Mouse (Mus musculus): ENCODE data around the gene Mfsd9.

Gene Mfsd9

GRCm38 (mm10) chr1:40790324-40791141 lies at the start of gene Mfsd9:
TSS of gene Mfsd9 (minus strand) at chr1:40790687.
- peak; percentile 91 for DNase-seq (ENCODE audit: low spot score)

GRCm38 (mm10) chr1:40835468-40835867 lies 45.0 kb upstream of the Mfsd9 start:
- no peak for DNase-seq (ENCODE audit: low spot score)

- no peak for DNase-seq (ENCODE audit: low spot score)
Observed at GRCm38 (mm10) chr1:40830712-40831507, 40.4 kb upstream of the Mfsd9 start.

DNA sequence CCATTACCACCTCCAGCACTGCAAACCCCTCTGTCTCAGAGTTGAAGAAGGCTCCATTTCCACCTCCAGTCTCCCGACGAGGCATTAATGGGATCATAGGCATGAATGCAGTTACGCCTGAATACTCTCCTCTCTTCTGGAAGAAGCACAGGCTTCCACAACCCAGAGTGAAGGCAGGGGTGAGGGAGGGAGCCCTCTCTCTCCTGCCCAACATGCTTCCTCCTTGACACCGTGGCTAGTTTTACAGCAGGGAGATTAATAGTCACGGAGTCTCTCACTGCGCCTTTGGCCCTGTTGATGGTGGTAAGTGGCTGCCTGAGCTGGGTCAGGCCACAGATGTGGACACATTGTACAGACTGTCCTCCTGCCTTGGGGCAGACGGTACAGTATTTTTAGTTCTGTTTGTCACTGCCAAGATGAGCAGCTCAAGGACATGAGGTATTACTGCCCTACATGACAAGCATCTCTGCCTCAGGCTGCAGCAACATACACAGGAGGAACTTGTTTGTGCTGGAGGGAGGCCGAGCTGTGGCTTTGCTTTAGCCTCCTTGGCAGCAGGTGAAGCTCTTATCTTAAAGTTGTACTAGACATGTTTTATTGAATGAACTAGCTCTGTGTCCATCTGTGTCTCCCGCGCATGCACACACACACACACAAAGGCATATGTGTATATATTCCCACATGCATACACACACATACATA lies 38.9 kb upstream of the Mfsd9 start:
- no peak for DNase-seq (ENCODE audit: low spot score)

- no peak for DNase-seq (ENCODE audit: low spot score)
Observed at GRCm38 (mm10) chr1:40825826-40826225, 35.3 kb upstream of the Mfsd9 start.

DNA sequence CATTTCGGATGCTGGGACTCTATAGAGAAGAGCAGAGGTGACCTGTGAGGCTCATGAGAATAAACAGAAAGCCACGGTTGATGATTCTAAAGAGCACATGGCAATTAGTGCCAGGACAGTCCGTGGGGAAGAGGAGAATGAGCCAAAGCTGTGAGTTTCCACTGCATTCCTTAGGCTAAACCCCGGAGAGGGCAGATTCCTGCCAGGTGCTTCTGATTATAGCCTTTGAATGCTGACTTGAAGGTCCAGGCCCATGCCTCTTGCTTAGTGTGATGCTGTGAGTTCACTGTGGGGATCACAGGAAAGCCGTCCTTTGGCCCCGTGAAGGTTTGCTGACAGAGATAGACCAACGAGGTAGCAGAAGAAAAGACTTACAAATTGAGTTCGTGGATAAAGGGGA lies 34.4 kb upstream of the Mfsd9 start:
- DNase-seq (ENCODE audit: low spot score) = no peak

DNA sequence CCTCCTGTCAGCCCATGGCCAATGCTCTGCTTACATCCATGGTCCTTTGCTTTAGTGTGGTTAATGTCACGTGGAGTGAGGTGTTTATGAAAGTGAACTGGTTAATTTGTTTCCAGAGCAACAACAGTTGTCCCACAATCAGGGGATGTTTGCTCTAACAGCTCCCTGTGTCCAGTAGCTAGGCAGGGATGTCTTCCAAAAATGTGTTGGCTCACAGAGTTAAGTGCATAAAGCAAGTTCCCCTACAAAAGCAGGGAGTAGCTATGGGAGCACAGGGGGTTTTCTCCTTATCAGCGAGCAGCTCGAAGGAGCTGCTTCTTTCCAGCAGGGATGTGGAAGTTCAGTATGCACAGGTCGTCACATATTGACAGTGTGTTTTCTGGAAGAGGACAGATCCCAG lies 34.0 kb upstream of the Mfsd9 start:
- no peak for DNase-seq (ENCODE audit: low spot score)

GRCm38 (mm10) chr1:40815071-40815845 lies 24.8 kb upstream of the Mfsd9 start:
- DNase-seq (ENCODE audit: low spot score) = no peak

DNA sequence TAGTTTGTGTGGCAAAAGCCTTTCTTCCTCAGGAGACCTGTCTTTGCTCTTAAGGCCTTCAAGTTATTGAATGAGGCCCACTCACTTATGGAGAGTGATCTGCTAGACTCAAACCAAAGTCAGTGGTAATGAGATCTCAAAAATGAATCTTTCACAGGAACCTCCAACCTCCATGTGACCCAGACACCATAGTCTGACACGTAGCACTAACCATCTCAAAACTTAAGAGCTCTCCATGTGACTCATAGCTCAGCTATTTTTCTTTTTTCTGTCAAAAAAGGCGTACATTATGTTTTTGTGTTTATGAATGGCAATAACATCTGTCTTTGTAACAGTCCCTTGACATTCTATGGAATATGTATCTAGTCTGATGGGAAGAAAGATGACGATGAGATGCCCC lies 18.2 kb upstream of the Mfsd9 start:
- DNase-seq (ENCODE audit: low spot score) = no peak

DNA sequence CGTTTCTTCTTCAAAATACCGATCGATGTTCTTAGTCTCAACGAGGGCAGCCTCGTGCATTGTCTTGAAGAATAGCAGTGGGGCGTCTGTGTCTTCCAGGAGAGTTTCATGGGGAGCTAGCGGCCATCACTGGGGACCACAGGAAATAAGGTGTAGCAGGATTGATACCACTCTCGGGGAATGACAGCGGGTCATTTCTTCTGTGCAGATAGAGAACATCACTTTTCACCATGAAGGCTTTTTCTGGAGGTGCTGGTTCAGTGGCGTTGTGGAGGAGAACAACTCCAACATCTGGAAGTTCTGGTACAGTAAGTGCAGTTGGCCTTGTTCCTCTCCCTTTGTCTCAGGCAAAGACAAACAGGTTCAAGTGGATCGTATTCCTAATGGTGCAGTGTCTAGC lies 15.4 kb upstream of the Mfsd9 start:
- no peak for DNase-seq (ENCODE audit: low spot score)

DNA sequence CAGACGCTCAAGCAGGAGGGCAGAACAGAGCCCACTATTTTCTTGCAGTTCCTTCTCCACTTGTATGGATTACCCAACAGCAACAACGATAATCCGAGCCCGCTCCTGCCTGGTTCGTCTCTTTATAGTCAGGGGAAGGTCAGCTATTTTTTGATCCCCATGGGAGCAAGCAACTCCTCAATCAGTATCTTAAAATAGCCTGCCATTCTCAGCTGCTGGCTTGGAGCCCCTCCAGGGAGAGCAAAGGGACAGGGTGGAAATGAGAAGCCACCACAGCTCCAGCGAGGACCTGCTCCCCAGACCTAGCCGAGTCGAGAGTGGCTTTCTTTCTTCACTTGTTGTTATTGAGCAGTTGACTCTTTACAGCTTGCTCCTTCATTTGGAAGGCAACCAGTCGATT lies 14.9 kb upstream of the Mfsd9 start, which contains the start of gene Tmem182:
TSS of gene Tmem182 (plus strand) at position 251 of the 400 bp plus-strand sequence.
- DNase-seq (ENCODE audit: low spot score) = no peak

GRCm38 (mm10) chr1:40804118-40804517 lies 13.6 kb upstream of the Mfsd9 start:
- DNase-seq (ENCODE audit: low spot score) = no peak

DNA sequence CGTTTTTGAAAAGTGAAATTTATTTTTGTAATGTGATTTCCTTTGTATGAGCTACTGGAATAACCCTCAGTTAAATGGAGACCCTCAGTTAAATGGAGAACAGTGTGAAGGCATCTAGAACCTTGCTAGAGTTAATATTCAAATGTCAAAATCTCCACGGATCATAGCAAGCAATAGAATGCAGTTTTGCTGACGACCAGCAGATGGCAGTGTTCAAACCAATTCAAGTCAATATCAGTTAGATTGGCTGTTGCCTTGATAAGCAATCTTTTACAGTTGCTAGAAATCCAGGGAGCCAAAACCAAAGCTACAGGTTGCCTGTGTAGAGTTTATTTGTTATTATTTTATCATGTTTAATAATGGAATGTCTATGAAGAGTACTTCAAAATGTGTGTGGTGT lies 12.3 kb upstream of the Mfsd9 start:
- DNase-seq (ENCODE audit: low spot score) = peak; percentile 71

GRCm38 (mm10) chr1:40800908-40801307 lies 10.4 kb upstream of the Mfsd9 start:
- no peak for DNase-seq (ENCODE audit: low spot score)

DNA sequence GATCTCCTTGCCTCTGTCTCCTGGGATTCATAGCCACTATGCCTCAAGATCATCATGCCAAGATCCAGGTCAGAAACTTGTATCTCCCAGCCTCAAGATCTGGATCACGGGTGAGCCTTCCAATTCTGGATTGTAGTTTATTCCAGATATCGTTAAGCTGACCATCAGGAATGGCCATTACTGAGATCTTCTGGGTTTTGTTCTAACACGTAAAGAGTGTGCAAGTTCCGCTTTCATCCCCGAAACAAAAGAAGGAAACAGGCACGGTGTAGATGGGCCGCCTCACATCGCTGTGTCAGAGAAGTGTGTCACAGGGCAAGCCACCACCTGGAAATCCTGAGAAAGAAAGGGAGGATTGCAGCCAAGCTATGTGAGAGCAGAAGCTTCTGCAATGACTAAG lies 8.6 kb upstream of the Mfsd9 start:
- DNase-seq (ENCODE audit: low spot score) = no peak

- peak; percentile 81 for DNase-seq (ENCODE audit: low spot score)
Observed at GRCm38 (mm10) chr1:40797348-40797747, 6.9 kb upstream of the Mfsd9 start.

GRCm38 (mm10) chr1:40795508-40795907 lies 5.0 kb upstream of the Mfsd9 start:
- no peak for DNase-seq (ENCODE audit: low spot score)

DNA sequence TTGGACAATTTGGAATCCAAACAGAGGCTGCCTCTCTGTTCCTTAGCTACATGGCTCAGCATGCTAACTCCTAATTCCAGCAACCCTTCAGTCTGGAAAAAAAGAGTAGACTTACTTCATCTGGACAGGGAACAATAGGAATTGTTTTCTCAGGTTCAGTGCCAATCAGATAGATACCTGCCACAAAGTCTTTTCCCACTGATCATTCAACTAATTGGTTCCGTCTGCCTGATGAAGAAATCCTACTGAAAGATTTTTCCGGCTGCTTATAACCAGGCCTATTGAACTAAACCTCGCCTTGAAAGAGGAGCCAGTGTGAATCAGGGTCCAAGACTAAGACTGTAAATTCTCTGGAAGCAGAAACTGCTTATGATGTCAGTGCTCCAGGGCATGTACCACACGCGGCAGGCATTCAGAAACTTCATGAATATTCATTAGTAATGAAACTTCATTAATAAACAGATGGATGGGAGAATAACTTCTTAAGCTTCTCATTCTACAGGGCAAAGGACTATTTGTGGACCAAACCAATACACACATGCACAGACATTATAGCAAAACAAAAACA lies 737 bp downstream of the Mfsd9 start:
- no peak for DNase-seq (ENCODE audit: low spot score)

DNA sequence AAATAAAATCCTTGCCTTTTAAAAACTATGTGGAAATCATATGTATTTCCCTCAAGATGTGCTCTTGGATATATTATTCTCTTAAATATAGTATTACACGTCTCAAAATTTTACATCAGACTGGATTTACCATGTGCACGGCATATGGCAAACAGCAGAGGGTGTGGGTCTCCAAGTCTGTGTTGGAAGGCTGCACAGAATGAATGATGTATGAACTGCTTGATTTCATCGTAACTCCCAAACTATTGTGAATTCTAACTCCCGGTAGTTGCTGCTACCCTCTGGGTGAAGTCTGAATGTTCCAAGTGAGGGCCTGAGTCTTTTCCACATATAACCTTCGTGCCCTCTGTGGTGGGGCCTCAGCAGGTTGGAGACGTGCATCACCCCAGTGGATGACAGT lies 1.5 kb downstream of the Mfsd9 start:
- no peak for DNase-seq (ENCODE audit: low spot score)

- no peak for DNase-seq (ENCODE audit: low spot score)
Observed at GRCm38 (mm10) chr1:40785876-40786445, 4.5 kb downstream of the Mfsd9 start.

- DNase-seq (ENCODE audit: low spot score) = no peak
Observed at GRCm38 (mm10) chr1:40784306-40784705, 6.2 kb downstream of the Mfsd9 start.

Data from layer of hippocampus, adult 11-12 months (tissue).